Mouse (Mus musculus): ENCODE measurements around the gene Panx2. TPM values are rescaled to one million over a fixed set of nuclear protein-coding genes. Genes with fewer than 3 reads are reported as not detected.
A peak's percentile ranks its signal among the peaks of the same experiment; 100 is the strongest.

Panx2 gene
- total RNA-seq, 2 experiments from 2014 or later = 0.13 to 0.15 TPM

DNA sequence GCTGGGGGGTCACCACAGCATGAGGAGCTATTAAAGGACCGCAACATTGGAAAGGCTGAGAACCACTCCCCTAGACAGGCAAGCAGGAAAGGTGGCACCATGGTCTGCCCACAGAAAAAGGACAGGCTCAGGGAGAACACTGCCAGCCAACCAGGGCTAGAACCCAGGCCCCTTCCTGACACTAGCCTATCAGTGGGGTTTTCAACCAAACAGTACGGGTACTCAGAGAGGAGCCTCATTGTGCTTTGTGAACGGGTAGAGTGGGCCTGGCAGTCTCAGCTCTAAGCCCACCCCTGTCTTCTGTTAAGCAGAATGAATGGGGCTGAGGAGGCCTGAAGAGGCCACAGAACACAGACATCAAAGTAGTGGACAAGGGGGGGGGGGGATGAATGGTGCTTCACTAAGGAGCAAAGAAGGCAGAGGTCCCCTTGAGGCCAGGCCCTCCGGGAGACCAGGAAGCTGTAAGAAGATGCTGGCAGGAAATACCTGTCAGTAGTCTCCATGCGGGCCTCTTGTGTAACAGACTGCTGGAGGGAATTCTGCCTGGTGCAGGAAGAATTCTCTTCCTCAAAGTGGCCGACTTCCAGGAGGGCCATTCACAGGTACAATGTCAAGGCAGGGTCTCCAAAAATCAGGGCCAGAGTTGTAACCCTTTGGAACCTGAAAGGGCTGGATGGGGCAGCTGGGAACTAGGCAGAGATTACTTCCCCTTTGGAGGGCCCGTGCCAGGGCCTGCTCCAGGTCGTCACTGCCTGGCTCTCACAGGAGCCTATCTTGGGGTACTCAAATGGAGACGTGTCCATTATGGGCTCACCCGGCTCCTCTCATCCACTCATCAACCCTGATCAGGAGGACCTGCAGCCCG lies 15.3 kb downstream of the Panx2 start, which contains the start of gene Trabd:
Trabd (plus strand) TSS at position 512 of the 865 bp plus-strand sequence.
- no peak for DNase-seq (ENCODE audit: low spot score in 2 of 2)

DNA sequence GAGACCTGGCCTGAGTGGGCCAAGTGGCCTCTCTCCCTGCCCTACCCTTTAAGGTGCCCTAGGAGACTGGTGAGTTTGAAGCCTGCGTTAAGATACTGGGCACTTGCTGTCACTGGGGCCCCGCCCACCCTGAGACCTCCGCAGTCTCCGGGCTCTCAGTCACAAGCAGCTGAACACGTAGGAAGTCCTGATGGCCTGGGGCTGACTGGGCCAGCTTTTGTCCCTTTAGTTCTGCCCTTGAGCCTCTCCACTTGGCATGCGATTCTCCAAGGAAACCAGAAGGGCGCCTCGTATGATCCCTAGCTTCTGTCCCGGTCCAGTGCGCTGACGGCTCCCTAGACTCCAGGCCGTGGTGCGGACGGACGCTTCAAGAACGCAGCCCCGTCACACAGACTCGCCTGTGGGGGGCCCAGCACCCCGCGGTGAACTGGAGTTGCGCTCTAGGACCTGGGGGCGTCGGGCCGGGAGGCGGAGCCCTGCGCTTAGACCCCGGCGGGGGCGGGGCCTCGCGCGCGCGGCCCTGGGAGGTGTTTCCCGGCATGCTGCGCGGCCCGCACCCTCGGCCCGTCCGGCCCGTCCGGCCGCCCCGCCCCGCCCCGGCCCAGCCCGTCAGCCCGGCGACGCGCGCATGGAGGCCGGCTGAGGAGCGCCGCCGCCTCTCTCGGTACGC lies 16.1 kb downstream of the Panx2 start:
- DNase-seq (ENCODE audit: low spot score in 2 of 2) = peak; percentile 86 to 91

DNA sequence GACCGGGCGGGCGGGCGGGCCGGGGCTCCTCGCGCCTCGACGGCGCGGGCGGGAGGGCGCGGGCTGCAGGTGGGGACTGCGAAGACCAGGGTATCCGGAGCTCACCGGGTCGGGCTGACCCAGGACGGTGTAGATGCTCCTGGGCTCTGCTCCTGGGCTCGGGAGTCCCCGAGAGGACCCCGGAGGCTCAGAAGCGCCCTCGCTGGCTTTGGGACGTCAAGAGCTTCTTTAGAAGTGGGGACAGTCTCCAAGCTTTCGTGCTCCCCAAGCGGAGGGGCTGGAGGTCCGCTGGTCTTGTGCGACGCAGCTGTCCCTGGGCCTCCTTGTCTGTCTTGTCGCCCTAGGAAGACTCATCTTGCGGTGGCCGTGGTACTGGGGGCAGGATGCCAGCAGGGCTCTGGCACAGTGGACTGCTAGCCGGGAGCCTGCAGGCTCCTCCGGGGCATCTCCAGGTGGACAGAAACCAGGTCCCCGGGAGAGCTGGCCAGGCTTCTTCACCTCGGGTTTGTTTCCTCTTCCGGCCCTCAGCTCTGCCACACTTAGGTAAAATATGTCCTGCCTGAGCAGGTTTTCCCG lies 16.7 kb downstream of the Panx2 start:
- peak; percentile 49 to 60 for DNase-seq (ENCODE audit: low spot score in 2 of 2)

DNA sequence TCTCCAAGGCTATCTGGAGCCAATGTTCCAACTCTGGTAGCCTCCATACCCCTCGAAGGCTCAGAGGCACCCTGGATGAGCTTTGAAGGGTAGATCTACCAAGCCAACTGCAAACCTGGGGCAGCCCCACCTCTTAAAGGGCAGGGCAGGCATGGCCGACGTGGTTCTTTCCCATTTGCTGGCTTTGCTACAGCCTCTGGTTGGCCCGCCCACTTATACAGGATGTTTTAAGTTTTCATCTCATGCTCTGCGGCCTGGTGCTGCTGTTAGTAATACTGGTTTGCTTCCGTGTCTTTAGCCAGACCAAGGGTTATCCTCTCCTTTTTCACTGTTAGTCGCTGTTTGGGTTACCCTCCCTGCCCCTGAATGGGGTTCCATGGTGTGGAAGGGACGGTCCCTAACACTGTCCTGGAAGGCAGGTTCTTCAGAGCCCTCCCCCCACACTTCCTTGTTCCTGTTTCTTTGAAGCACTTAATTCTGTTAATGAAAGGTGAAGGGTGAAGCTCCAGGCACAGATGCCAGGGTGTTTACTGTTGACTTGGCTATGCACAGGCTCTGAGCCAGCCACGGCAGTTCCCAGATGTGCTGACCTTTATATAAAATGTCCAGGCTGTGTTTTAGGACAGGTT lies 18.8 kb downstream of the Panx2 start:
- no peak for DNase-seq (ENCODE audit: low spot score in 2 of 2)

DNA sequence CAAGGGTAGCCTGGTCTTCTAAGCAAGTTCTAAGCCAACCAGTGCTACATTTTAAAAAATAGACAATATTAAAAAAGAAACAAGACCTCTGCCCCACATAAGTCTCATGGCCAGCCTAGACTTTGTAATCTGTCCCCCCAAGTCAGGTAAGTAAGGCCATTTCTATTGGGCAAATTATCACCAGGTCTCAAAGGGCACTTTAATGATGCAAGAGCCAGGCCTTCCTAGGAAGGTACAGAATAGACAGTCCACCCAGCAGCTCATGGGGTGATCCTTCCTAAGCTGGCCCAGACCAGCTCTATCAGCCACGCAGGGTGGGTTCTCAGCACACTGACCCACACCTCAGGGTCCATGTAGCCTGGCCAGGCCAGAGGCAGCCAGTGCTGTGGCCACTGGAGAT lies 24.4 kb downstream of the Panx2 start:
- DNase-seq (ENCODE audit: low spot score in 2 of 2) = no peak

DNA sequence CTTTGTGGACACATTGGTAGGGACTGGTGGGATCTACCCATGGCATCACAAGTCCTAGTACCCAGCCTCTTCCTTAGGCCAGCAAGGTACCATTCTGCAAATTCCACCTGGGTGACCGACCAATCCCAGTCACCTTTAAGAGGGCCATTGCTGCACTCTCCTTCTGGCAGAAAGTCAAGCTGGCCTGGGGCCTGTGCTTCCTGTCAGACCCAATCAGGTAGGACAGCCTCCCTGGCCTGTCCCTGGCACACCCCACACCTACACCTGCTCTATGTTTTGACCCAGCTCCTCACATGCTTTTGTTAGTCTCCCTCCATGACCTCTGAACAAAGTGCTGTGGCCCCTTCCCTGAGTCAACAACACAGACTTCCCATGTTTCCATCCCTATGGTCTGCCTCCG lies 25.3 kb downstream of the Panx2 start:
- DNase-seq (ENCODE audit: low spot score in 2 of 2) = no peak

DNA sequence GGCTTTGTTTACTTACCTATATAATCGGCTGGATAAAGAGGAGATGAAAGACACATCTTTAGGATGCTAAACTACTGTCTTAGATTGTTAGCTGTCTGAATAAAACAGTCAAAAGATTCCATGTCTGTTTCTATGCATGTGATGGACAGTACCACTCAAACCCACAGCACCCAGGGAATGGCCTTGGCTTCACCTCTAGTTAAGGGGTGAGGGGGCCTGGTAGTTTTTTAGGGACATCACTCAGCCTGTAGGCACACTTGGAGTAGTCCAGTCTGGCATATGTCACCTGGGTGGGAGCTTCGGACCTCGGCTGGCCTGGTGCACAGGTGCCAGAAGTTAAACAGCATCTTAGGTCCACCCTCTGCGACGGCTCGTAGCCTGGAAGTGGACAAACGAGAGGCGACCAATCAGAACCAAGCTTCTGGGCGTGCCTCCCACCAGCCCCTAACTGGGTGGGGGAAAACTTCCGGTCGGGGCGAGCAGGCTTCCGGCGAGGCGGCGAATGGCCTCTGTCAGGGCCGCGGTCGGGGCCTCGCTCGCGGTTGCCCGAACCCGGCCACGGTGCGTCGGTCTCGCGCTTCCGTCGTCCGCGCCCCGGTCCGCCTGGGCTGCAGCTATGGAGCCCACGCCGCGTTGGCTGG lies 29.2 kb downstream of the Panx2 start, which contains the start of gene Selenoo:
Selenoo (plus strand) TSS at position 478 of the 641 bp plus-strand sequence.
- peak; percentile 86 to 91 for DNase-seq (ENCODE audit: low spot score in 2 of 2)

DNA sequence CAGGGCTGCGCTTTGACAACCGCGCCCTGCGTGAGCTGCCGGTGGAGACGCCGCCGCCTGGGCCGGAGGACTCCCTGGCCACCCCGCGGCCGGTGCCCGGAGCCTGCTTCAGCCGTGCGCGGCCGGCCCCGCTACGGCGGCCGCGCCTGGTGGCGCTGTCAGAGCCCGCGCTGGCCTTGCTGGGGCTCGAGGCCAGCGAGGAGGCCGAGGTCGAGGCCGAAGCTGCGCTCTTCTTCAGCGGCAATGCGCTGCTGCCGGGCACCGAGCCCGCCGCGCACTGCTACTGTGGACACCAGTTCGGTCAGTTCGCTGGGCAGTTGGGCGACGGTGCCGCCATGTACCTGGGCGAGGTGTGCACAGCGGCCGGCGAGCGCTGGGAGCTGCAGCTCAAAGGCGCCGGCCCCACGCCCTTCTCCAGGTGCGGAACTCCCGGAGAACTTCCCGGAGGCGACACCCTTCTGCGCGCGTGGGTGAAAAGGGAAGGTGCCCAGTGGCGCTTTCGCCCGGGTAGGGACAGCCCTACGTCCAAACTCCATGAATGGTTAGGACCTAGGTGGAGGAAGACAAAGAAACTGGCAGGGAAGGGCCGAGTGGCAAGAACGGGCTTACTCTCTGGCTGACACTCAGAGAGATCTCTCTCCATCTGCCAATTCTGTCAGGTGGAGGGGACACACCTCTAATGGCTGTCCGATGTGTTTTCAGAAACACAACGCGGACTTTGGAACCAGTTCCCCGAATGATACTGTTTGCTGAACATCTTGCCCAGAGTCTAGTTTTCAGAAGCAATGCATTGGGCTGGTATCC lies 29.9 kb downstream of the Panx2 start:
- peak in 1 of 2 experiments; percentile 51 for DNase-seq (ENCODE audit: low spot score in 2 of 2)

DNA sequence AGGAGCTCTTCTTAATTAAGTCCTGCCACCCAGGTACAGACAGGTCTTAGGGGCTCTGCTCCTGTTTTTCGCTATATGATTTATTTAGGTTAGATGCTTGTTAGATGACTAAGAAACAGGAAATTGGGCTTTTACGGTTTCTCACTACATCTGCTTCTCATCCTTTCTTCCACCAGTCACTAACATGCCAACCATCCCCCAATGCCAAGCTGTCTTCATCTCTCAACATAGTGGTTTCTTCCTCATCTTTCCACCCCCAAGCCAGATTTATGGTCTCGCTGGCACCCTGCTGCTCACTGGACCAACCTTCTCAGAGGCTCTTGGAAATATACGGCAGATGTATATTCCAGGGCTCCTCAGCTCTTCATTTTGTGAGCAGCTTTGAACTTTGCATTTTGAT lies 31.1 kb downstream of the Panx2 start:
- DNase-seq (ENCODE audit: low spot score in 2 of 2) = no peak

DNA sequence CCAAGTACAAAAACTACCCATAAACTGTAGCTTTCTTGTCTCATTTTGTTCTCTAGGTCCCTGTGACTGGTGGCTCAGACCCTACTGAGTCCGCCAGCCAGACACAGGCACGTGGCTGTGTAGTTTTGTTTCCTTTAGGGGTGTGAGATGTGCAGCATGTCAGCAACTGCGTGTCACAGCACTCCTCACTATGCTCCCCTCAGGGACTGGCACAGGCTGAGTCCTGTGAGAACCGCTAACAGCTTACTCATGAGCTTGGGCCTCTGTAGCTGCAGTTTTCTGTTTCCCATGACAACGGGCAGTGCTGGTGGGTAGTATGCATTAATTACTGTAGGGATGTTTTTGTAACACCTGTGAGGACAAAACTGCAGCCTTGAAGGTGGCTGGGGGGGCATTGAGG lies 32.6 kb downstream of the Panx2 start:
- DNase-seq (ENCODE audit: low spot score in 2 of 2) = no peak

DNA sequence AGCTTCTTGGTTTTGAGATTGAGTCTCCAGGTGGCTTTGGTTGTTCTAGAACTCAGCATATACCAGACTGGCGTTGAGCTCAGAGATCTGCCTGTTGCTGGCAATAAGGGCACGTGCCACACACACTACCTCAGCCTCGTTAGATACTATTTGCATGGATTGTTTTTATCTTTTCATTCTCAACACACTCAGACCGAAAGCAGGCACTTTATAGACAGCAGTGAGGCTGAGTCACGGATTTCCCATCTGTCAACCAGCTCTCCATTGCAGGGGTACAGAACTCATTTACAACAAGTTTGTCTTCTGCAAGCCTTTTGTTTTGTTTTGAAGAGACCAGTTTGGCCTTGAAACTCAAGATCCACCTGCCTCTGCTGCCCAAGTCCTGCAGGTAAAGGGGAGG lies 37.9 kb downstream of the Panx2 start:
- no peak for DNase-seq (ENCODE audit: low spot score in 2 of 2)

DNA sequence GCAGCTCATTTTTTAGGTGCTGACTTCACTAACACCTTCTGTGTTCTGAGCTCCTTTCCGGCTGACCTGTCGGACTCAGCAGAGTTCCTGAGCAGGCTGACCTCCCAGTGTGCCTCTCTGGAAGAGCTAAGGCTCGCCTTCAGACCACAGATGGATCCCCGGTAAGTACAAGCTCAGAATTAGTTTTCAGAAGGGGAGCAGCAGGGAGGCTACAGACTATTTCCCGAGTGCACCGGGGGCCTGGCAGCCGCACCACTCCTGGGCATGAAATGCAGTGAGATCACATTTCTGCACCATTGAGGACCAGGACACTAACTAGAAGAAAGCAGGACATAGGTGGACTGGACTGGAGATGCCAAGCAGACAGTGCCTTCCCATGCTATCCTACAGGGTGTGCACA lies 39.1 kb downstream of the Panx2 start:
- DNase-seq (ENCODE audit: low spot score in 2 of 2) = no peak

DNA sequence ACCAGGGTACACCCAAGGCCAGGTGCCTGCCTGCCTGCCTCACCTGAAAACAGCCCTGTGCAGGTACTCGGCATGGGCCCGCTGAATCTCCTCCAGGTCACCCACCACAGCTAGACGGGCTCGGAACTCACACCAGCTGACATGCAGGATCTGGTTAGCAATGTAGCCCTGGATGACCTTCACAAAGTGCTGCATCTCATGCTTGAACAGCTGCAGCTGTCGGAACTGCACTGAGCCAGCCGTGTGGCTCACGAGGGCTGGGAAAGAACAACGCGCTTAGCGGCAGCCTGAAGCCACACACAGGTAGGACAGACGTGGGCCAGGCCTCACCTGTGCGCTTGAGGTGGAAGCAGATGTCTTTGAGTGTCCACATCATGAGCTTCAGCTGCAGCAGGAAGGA lies 41.3 kb downstream of the Panx2 start:
- DNase-seq (ENCODE audit: low spot score in 2 of 2) = no peak

DNA sequence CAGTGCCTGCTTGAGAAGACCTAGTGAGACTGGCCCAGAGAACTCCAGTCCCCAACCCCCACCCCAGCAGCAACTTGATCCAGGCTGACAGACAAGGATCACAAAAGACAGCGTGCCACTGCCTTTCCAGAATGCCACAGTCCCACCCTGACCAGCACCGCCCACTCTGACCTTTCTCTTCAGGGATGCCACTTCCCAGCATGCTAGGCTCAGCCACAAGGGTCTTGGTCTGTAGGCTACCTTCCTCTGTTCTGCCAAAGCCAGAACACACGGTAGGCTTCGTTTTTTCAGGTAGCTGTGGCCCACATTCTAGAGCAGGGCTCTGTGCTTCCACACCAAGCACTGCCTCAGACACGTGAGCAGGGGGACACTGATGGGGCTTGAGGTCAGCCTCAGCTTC lies 43.1 kb downstream of the Panx2 start:
- no peak for DNase-seq (ENCODE audit: low spot score in 2 of 2)

DNA sequence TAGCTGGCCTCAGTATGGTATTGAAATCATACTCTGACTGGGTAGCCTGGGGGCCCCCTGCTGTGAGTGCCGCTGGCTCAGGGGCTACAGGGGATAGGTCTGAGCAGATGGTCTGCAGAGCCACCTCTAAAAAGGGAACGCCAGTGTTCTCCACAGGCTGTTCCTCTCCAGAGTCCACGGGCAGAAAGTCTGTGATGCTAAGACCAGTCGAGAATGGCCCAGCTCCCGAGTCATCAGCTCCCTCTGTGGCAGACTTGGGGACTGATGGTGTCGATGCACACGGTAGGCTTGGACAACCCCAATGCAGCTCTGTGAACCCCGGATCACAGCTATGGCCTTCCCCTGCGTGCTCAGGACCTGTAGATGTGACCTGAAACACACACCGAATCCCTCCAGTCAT lies 44.4 kb downstream of the Panx2 start:
- DNase-seq (ENCODE audit: low spot score in 2 of 2) = no peak

DNA sequence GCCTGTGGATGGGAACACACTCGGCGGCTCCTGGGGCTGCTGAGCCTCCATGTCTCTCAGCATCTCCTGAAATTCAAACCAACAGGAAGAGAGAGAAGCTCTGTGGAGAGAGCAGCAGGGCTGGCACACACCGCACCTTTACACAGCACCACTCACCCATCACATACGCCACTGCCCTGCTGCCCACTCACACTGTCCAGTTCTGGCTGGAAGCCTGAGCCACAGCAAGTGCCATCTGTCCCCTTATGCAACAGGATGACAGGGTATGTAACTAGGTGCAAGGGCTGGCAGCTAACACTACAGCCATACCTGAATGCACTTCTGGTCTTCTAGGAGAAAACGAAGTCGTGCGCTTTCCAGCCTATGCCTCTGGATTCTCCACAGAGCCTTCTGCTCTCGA lies 44.9 kb downstream of the Panx2 start:
- DNase-seq (ENCODE audit: low spot score in 2 of 2) = no peak

DNA sequence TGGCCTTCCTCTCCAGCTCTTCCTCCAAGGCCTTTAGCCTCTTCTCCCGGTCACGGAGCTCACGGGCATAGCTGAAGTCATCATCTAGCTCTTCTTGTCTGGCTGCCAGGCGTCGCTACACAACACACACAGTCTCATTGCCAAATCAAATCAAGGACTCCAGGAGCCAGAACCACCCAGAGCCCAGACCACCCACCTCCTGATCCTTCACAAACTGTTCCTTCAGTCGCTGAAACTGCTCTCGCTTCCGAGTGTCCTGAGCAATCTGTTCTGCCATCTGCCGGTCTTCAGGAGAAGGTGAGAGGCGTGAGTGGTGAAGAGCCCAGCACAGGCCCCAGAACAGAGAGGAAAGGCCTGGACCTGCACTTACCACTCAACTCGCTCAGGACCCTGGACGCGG lies 46.5 kb downstream of the Panx2 start:
- no peak for DNase-seq (ENCODE audit: low spot score in 2 of 2)

DNA sequence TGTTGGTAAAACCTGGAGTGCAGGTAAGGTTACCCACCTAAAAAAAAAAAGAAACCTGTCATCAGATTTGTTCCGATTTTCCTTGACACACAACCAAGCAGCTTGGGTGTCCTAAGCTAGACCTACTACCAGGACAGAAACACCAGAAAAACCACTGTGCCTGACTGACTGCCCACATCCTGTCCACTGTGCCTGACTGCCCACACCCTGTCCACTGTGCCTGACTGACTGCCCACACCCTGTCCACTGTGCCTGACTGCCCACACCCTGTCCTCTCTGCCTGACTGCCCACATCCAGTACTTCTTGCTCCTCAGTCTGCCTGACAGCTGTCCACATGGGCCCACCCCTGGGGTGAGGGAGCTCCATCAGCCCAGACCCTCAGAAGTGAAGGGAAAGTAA lies 47.4 kb downstream of the Panx2 start:
- DNase-seq (ENCODE audit: low spot score in 2 of 2) = no peak

DNA sequence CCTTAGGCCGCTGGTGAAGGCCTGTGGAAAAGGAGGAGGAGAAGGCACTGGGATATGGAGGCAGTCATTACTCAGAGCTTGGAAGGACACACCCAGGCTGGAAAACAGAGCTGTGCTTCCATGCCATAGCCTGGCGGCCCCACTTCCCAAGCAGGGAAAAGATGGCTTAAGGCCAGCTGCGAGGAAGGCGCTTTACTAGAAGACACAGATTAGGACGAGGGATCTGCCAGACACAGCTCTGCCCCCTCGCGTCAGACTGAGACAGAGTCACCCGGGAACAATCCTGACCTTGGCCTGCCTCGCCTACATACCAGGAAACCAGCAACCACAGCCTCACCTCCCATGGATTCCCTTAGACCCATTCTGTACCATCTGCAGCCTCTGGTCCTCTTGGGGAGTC lies 50.6 kb downstream of the Panx2 start:
- DNase-seq (ENCODE audit: low spot score in 2 of 2) = no peak

DNA sequence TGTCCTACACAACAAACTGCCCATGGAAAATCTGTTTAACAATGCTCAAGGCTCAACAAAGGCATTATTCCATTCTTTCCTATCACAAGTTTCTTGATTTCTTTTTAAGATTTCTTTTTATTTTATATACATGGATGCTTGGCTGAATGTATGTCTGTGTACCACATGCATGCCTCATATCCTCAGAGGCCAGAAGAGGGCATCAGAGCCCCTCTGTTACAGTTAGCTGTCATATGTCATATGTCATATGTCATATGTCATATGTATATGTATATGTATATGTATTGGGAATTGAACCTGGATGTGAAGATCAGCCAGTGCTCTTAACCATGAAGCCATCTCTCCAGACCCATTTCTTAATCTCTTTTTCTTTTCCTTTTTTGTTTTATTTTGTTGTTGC lies 58.5 kb downstream of the Panx2 start:
- DNase-seq (ENCODE audit: low spot score in 2 of 2) = no peak

All from gastrocnemius, postnatal 4 days (tissue).